Mouse (Mus musculus): ENCODE measurements at regions not wholly inside any gene's neighbourhood (a gene's known extent, or its start where the extent isn't known, plus 50 kb on each side); places are given as distances from the start of the nearest gene placed in this dataset.

DNA sequence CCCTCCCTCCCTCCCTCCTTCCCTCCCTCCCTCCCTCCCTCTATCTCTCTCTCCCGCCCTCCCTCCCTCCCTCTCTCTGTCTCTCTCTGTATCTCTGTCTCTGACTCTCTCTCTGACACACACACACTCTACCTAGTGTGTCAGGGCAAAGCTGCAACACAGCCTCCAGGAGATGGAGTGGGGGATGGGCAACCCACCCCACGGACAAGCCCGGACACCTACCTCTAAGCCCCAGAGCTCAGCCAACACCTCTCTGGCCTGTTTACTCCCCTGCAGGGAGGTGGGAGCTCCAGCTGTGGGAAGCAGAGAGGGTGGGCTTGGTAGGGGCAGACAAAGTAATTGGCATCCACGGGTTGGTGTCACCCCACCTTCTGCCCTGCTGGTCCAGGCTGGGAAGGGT, 109.7 kb upstream of the Lhx1 start:
- no peaks in the 10 kb centered on the region for H3K4me1 ChIP-seq (replicated peaks)
- 14% methylated on average over 3 of the region's 4 CpGs for WGBS

DNA sequence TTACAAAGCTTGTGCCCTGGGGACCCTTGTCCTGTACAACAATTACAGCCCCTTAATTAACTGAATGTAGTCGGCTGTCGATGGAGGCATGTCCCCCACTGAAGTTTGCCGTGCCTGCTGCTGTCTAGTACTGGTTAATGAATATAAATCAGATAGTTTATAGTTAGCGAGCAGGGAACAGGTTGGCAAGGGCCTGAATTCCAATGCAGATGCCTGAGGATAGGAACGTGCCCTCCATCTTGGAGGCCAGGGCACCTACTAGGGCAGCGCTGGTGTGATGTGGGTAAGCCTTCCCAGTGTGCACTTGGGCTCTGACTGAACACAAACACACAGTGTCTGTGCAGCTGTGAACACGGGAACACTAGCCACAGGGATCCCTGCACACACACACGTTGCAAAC, 108.0 kb upstream of the Lhx1 start:
- Histone ChIP-seq H3K4me3 (no peak overlapping the region), H3K27me3 (peaks cover 39% of the 10 kb centered on the region), H3K36me3 (no peaks in the 10 kb centered on the region), H3K27ac (no peak overlapping the region), H3K9me3 (replicated peaks) (no peaks in the 10 kb centered on the region), H3K4me1 (replicated peaks) (no peaks in the 10 kb centered on the region), H3K9ac (no peak overlapping the region), H3K4me2 (no peak overlapping the region)
- no peak for ATAC-seq (replicated peaks; ENCODE audit: insufficient number of reproducible peaks, insufficient read depth, low FRiP score, low read depth)
- 66% methylated on average over 8 of the region's 8 CpGs for WGBS

More for the DNA sequence above, 109.7 kb upstream of the Lhx1 start:
- Histone ChIP-seq H3K4me3 (no peak overlapping the region), H3K9me3 (replicated peaks) (no peaks in the 10 kb centered on the region), H3K4me2 (no peak overlapping the region), H3K27ac (no peak overlapping the region), H3K27me3 (peaks cover 56% of the 10 kb centered on the region), H3K9ac (no peak overlapping the region), H3K36me3 (no peaks in the 10 kb centered on the region)
- no peak for ATAC-seq (replicated peaks; ENCODE audit: insufficient number of reproducible peaks, insufficient read depth, low FRiP score, low read depth)

DNA sequence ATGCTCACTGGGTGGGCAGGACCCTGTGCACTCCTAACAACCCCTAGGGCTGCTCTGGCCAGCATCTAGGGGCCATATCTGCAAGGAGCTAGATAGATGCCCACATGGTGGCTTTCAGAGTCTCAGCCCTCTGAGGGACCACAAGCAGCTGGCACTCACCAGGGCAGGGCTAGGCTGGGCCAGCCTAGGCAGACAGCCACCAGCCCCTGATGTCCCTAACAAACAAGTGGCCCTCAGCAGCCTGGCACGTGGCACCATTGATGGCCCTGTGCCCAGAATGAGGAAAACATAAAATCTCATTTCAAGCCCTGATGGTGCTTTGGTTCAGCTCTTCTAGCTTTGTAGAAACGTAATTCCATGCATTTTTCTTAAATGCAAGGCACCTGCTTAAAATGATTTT, 102.8 kb upstream of the Lhx1 start:
- H3K27me3 ChIP-seq: peaks cover 6% of the 10 kb centered on the region; the same call in 1 of the 2 replicates
- no peak for ATAC-seq (replicated peaks; ENCODE audit: insufficient number of reproducible peaks, insufficient read depth, low FRiP score, low read depth)
- 66% methylated on average over 2 of the region's 2 CpGs for WGBS
- H3K36me3 ChIP-seq: no peaks in the 10 kb centered on the region
- no peak overlapping the region for H3K4me3 ChIP-seq
- H3K27ac ChIP-seq: no peak overlapping the region
- H3K4me1 ChIP-seq (replicated peaks): no peaks in the 10 kb centered on the region
- no peaks in the 10 kb centered on the region for H3K9me3 ChIP-seq (replicated peaks)
- H3K4me2 ChIP-seq: no peak overlapping the region
- no peak overlapping the region for H3K9ac ChIP-seq

DNA sequence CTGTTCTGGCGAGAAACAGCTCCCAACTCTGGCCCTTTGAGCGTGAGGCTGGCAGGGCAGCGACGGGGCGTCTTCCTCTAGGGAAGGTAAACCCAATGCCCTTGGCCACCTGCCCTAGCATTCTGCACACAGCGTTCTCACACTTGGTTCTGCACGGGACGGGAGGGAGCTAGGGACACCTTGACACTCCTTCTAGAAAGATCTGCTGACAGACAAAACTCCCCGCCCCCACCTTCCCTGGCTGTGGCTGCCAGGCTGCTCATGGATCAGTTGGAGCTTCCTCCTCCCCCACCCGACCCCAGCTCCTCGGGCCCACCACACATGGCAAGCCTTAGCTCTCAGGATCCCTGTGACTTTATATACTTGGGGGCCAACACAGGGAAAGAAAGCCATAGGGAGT, 102.3 kb upstream of the Lhx1 start:
- Histone ChIP-seq H3K4me1 (replicated peaks) (no peaks in the 10 kb centered on the region), H3K4me3 (no peak overlapping the region), H3K4me2 (no peak overlapping the region), H3K9me3 (replicated peaks) (no peaks in the 10 kb centered on the region), H3K27ac (no peak overlapping the region), H3K36me3 (no peaks in the 10 kb centered on the region), H3K27me3 (peaks cover 3% of the 10 kb centered on the region; the same call in 1 of the 2 replicates), H3K9ac (no peak overlapping the region)
- 49% methylated on average over 11 of the region's 11 CpGs for WGBS
- no peak for ATAC-seq (replicated peaks; ENCODE audit: insufficient number of reproducible peaks, insufficient read depth, low FRiP score, low read depth)

DNA sequence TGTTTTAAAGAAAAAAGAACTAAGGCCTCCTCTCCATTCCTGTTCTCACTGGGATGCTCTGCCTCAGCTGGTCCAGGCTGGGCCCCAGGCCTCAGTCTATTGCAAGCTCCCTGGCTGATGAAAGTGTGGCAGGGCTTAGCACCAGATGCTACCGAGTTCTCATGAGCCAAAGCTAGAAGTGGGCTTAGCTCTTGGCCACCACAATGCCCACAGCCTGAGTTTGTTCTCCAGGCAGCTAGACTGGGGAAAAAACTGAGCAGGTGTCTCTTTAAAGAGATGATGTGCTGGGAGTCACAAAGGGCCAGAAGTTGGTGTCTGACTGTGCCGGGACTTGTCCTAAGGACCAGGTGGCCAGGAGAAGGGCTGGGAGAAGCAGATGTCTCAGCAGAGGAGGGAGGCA, 101.9 kb upstream of the Lhx1 start:
- Histone ChIP-seq H3K27me3 (peaks cover 3% of the 10 kb centered on the region; the same call in 1 of the 2 replicates), H3K4me2 (no peak overlapping the region), H3K9ac (no peak overlapping the region), H3K9me3 (replicated peaks) (no peaks in the 10 kb centered on the region), H3K36me3 (no peaks in the 10 kb centered on the region), H3K4me1 (replicated peaks) (no peaks in the 10 kb centered on the region), H3K4me3 (no peak overlapping the region), H3K27ac (no peak overlapping the region)
- ATAC-seq (replicated peaks; ENCODE audit: insufficient number of reproducible peaks, insufficient read depth, low FRiP score, low read depth): no peak
- 70% methylated on average over 2 of the region's 2 CpGs for WGBS

DNA sequence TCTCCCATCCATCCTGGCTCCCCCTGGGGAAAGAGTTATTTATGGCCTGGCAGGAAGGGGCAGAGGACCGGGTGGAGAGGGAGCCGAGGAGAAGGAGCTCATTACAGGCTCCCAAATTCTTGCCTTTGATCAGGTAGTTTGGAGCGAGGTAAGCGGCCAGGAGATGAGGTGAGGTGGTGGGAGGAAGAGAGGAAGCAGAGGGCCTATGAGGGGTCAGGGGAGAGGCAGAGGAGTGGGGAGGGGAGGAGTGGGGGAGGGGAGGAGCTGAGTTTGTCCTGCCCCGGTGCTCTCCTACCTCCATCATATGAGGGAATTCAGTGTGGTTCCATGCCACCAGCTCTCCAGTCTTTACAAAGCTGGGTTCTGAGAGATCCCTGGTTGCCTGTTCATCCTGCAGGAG, 98.8 kb upstream of the Lhx1 start:
- no peak for ATAC-seq (replicated peaks; ENCODE audit: insufficient number of reproducible peaks, insufficient read depth, low FRiP score, low read depth)
- Histone ChIP-seq H3K36me3 (no peaks in the 10 kb centered on the region), H3K4me3 (no peak overlapping the region), H3K9ac (no peak overlapping the region), H3K4me2 (no peak overlapping the region), H3K27ac (no peak overlapping the region), H3K4me1 (replicated peaks) (no peaks in the 10 kb centered on the region), H3K9me3 (replicated peaks) (no peaks in the 10 kb centered on the region), H3K27me3 (no peaks in the 10 kb centered on the region)
- WGBS: 12% methylated on average over 5 of the region's 5 CpGs

DNA sequence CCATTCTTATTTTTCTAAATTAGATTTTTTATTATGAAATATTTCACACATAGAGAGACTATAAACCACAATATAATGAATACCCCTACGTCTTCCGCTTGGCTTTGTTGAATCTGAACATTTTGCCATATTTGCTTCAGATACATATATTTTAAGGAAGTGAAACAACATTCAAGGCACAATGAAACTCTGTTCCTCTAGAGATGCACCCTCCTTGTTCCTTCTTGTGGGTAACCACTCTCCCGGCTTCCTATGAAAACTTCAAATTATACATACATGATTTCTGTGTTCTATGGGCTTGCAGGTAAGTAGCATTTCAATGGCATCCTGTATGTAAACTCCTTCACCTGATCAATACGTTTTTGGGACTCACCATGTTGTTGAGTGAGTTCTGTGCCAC, 94.4 kb upstream of the Lhx1 start:
- Histone ChIP-seq H3K27me3 (no peaks in the 10 kb centered on the region), H3K36me3 (no peaks in the 10 kb centered on the region), H3K27ac (no peak overlapping the region), H3K4me1 (replicated peaks) (no peaks in the 10 kb centered on the region), H3K4me2 (no peak overlapping the region), H3K9ac (no peak overlapping the region), H3K4me3 (no peak overlapping the region), H3K9me3 (replicated peaks) (no peaks in the 10 kb centered on the region)
- WGBS: 80% methylated on average over 4 of the region's 4 CpGs
- no peak for ATAC-seq (replicated peaks; ENCODE audit: insufficient number of reproducible peaks, insufficient read depth, low FRiP score, low read depth)

DNA sequence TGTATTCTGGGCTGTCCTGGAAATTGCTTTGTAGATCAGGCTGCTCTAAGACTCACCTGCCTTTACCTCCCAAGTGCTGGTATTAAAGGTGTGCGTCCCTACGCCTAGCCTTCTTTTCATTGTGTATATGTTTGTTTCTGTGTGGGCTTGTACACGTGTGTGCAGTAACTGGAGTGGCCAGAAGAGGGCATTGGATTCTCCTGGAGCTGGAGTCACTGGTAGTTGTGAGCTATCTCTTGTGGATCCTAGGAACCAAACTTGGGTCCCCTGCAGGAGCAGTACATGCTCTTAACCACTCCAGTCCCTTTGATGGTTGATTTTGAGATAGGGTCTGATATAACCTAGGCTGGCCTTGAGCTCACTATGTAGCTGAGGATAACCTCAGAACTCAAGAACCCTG, 93.2 kb upstream of the Lhx1 start:
- no peaks in the 10 kb centered on the region for H3K27me3 ChIP-seq
- H3K4me3 ChIP-seq: no peak overlapping the region
- H3K4me1 ChIP-seq (replicated peaks): no peaks in the 10 kb centered on the region
- no peak overlapping the region for H3K9ac ChIP-seq
- no peak for ATAC-seq (replicated peaks; ENCODE audit: insufficient number of reproducible peaks, insufficient read depth, low FRiP score, low read depth)
- H3K4me2 ChIP-seq: no peak overlapping the region
- no peaks in the 10 kb centered on the region for H3K36me3 ChIP-seq
- no peak overlapping the region for H3K27ac ChIP-seq
- H3K9me3 ChIP-seq (replicated peaks): no peaks in the 10 kb centered on the region
- WGBS: 87% methylated on average over 3 of the region's 3 CpGs

DNA sequence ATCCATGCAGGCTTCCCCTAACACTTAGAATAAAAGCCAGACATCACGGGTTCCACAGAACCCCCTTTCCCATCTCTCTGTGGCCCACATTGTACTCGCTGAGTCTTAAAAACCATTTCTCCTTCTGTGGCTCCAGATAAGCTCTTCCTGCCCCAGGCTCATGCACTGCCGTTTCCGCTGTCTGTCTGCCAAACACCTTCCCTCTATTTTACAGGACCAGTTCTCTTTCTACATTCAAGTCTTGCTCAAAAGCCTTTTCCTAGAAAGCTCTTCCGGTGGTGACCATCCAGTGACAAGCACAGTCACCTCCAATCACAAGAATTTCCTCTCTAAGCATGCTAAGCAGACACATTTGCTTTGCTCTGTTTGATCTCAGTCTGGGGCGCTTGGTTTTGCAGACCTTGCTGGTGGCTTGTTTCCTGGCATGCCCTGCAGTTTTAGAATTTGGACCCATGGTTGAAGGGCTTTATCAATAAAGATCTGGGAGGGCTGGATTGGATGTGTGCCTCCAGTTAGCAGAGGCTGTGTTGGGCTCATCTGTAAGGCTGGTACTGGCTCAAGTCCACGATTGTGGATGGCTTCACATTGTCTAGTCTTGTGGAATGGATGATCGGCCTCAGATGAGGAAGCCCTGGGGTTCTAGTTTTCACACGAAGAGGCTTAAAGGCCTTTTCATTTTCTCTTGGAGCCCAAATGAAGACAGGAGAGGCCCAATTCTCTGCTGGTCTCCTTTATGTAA, 87.8 kb upstream of the Lhx1 start:
- WGBS: 51% methylated on average over 9 of the region's 9 CpGs
- no peak overlapping the region for H3K4me2 ChIP-seq
- no peak for ATAC-seq (replicated peaks; ENCODE audit: insufficient number of reproducible peaks, insufficient read depth, low FRiP score, low read depth)
- H3K9me3 ChIP-seq (replicated peaks): no peaks in the 10 kb centered on the region
- H3K4me3 ChIP-seq: no peak overlapping the region
- no peaks in the 10 kb centered on the region for H3K4me1 ChIP-seq (replicated peaks)
- H3K36me3 ChIP-seq: no peaks in the 10 kb centered on the region
- no peak overlapping the region for H3K9ac ChIP-seq
- H3K27me3 ChIP-seq: no peaks in the 10 kb centered on the region
- no peak overlapping the region for H3K27ac ChIP-seq

DNA sequence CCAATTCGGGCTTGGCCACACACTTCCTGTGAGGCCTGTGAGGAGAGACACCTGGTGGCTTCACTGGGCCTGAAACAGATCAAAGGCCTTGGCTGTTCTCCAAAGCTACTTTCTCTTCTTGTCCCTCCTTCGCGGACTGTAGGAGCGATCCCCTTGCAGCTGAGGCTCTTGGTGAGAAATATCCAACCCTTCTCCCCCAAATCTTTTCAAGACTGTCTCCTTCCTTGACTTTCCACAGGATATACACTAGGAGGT, 86.2 kb upstream of the Lhx1 start:
- no peak overlapping the region for H3K4me2 ChIP-seq
- no peak for ATAC-seq (replicated peaks; ENCODE audit: insufficient number of reproducible peaks, insufficient read depth, low FRiP score, low read depth)
- H3K36me3 ChIP-seq: no peaks in the 10 kb centered on the region
- WGBS: 59% methylated on average over 4 of the region's 4 CpGs
- H3K4me3 ChIP-seq: no peak overlapping the region
- H3K27me3 ChIP-seq: 0 out of 2 replicates have a peak, but pooled peaks cover 4% of the 10 kb centered on the region
- H3K9me3 ChIP-seq (replicated peaks): no peaks in the 10 kb centered on the region
- no peak overlapping the region for H3K9ac ChIP-seq
- no peak overlapping the region for H3K27ac ChIP-seq
- H3K4me1 ChIP-seq (replicated peaks): no peaks in the 10 kb centered on the region

DNA sequence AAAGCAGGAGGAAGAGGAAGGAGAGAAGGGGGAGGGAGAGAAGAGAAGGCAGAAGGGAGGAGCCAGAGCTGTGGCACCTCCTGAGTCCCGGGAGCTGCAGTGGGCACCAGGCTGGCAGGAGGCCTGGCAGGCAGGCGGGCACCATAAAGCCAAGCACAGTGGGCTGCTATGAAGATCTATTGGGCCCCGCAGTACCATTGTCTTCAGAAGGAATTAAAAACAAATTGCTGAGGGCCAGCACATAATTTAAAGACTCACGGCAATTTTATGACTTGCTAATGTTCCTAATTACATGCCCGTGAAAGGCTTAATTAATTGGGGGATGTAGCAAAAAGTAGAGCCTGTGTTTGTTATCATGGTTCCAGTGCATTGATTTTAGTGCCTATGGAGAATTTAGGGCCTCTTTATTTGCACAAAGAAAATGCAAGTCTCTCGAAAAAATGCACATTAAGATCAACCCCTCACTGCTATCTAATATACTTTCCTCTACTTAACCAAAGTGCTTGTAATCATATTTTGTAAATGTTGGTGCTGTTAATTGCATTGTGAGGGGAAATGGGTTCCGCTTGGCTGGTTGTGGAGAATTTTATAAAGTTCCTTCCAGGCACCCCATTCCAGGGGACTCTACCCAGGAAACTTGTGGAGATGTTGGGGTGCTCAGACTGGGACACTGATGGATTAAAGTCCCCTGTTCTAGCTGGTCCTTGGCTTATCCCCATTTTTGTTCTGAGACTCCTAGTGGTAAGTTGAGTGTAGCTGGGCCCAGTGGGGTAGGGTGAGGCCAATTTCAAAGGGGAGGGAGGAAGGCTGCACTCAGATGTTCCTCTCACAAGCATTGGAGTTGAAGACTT, 85.7 kb upstream of the Lhx1 start:
- Histone ChIP-seq H3K9me3 (replicated peaks) (no peaks in the 10 kb centered on the region), H3K27ac (no peak overlapping the region)
- no peak for ATAC-seq (replicated peaks; ENCODE audit: insufficient number of reproducible peaks, insufficient read depth, low FRiP score, low read depth)

DNA sequence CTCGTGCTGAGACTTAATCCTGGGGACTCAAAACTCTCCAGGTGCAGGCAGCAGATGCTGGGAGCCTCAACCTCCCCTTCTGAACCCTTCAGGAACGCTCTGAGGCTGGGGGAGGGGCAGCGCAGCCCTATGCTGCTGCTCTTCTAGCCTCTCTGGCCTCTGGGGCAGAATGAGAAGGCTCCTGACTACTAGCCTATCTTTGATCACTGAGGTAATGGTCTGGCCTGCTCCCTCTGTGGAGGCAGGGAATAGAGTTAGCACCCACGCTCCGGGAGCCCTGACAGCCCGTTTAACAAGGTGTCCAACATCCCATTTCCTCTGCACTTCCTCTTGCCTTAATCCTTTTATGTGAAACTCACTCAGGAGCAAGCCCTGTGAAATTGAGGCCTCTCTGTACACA, 79.4 kb upstream of the Lhx1 start:
- no peaks in the 10 kb centered on the region for H3K36me3 ChIP-seq
- H3K27me3 ChIP-seq: 0 out of 2 replicates have a peak, but pooled peaks cover 18% of the 10 kb centered on the region
- no peak overlapping the region for H3K4me2 ChIP-seq
- H3K9ac ChIP-seq: no peak overlapping the region
- no peaks in the 10 kb centered on the region for H3K9me3 ChIP-seq (replicated peaks)
- H3K27ac ChIP-seq: no peak overlapping the region
- 8% methylated on average over 6 of the region's 6 CpGs for WGBS
- no peak overlapping the region for H3K4me3 ChIP-seq
- peaks cover 9% of the 10 kb centered on the region for H3K4me1 ChIP-seq (replicated peaks)
- no peak for ATAC-seq (replicated peaks; ENCODE audit: insufficient number of reproducible peaks, insufficient read depth, low FRiP score, low read depth)

More for the DNA sequence above, 85.7 kb upstream of the Lhx1 start:
- H3K4me3 ChIP-seq: no peak overlapping the region
- H3K36me3 ChIP-seq: no peaks in the 10 kb centered on the region
- H3K4me1 ChIP-seq (replicated peaks): no peaks in the 10 kb centered on the region
- H3K9ac ChIP-seq: no peak overlapping the region
- H3K4me2 ChIP-seq: no peak overlapping the region
- WGBS: 77% methylated on average over 7 of the region's 7 CpGs
- H3K27me3 ChIP-seq: 0 out of 2 replicates have a peak, but pooled peaks cover 6% of the 10 kb centered on the region

Data from heart, embryonic 15.5 days (tissue).